Mouse (Mus musculus) heart, embryonic 13.5 days (tissue): ENCODE measurements around the gene Csl. TPM values are rescaled to one million over a fixed set of nuclear protein-coding genes. Genes with fewer than 3 reads are reported as not detected.

Experiments
- ATAC-seq: fragments of 200-750 bp; cut with Nextera tagmentation; 2 replicates; pipeline ENCODE4 v1.8.0; 2017; ENCODE audit warnings: moderate TSS enrichment; ENCODE audit not compliant: insufficient number of reproducible peaks, low FRiP score, low TSS enrichment; ENCODE audit errors: extremely low read depth
- H3K27ac ChIP-seq: fragments of 300-500 bp; sonication (generic); replicated peaks from 2 replicates; pipeline ENCODE4 v1.5.1; 2015; ENCODE audit warnings: moderate library complexity, mild to moderate bottlenecking, inconsistent platforms
- H3K27me3 ChIP-seq: fragments of 300-500 bp; sonication (generic); replicated peaks from 2 replicates; pipeline ENCODE4 v1.6.1; 2015; ENCODE audit warnings: mild to moderate bottlenecking, inconsistent platforms
- H3K36me3 ChIP-seq: fragments of 300-500 bp; sonication (generic); 2 replicates; pipeline ENCODE4 v1.6.1; 2015; ENCODE audit warnings: mild to moderate bottlenecking, inconsistent platforms
- H3K4me1 ChIP-seq: fragments of 300-500 bp; sonication (generic); 2 replicates; pipeline ENCODE4 v1.6.1; 2015; ENCODE audit warnings: inconsistent platforms
- H3K4me2 ChIP-seq: fragments of 300-500 bp; sonication (generic); 2 replicates; pipeline ENCODE4 v1.6.1; 2015; ENCODE audit warnings: inconsistent platforms, mild to moderate bottlenecking, moderate library complexity
- H3K4me3 ChIP-seq: fragments of 300-500 bp; sonication (generic); 2 replicates; pipeline ENCODE4 v1.5.1; 2015; ENCODE audit warnings: moderate library complexity, mild to moderate bottlenecking, inconsistent platforms
- H3K9ac ChIP-seq: fragments of 300-500 bp; sonication (generic); 2 replicates; pipeline ENCODE4 v1.6.1; 2015; ENCODE audit warnings: inconsistent platforms, mild to moderate bottlenecking, moderate library complexity
- H3K9me3 ChIP-seq: fragments of 300-500 bp; sonication (generic); 2 replicates; pipeline ENCODE4 v1.6.1; 2016; ENCODE audit warnings: inconsistent platforms
- WGBS: fragments of 180-500 bp; shearing (Covaris S2); methylation state at CpG from one replicate; pipeline ENCODE4 v1.1.7; 2015; ENCODE audit warnings: mixed read lengths; 5-methylcytosine and 5-hydroxymethylcytosine counted together
- polyA plus RNA-seq: library from polyadenylated mRNA; unstranded; fragments of >200 nt; fragmentation: Nextera tagmentation; extraction: Ambion mirVana; gene quantifications from 2 replicates; pipeline ENCODE4 v1.2.1, GENCODE M21; 2015

Csl gene
- polyA plus RNA-seq = 0.14 and 0.21 TPM in 2 replicates

GRCm38 (mm10) chr10:99759558-99759957, at the start of gene Csl:
Csl (minus strand) TSS chr10:99759658.
- 80% methylated on average over 9 of the region's 9 CpGs for WGBS
- no peak within 1 kb of the TSS for H3K9ac ChIP-seq
- no peak within 1 kb of the TSS for H3K27ac ChIP-seq
- no peak within 1 kb of the TSS for H3K4me2 ChIP-seq
- H3K9me3 ChIP-seq = no peaks in the 10 kb centered on the region
- no peak within 1 kb of the TSS for H3K4me3 ChIP-seq
- no peaks in the 10 kb centered on the region for H3K36me3 ChIP-seq
- H3K27me3 ChIP-seq = no peaks in the 10 kb centered on the region
- no peak for ATAC-seq
- H3K4me1 ChIP-seq = no peaks in the 10 kb centered on the region

GRCm38 (mm10) chr10:99789418-99789817, 30.0 kb upstream of the Csl start:
- H3K9ac ChIP-seq = no peak overlapping the region
- no peak overlapping the region for H3K4me2 ChIP-seq
- no peak overlapping the region for H3K27ac ChIP-seq
- H3K4me1 ChIP-seq = no peaks in the 10 kb centered on the region
- H3K36me3 ChIP-seq = no peaks in the 10 kb centered on the region
- no peaks in the 10 kb centered on the region for H3K9me3 ChIP-seq
- no peak overlapping the region for H3K4me3 ChIP-seq
- WGBS = 74% methylated on average over 2 of the region's 2 CpGs
- H3K27me3 ChIP-seq = no peaks in the 10 kb centered on the region
- no peak for ATAC-seq

GRCm38 (mm10) chr10:99774228-99775120, 15.0 kb upstream of the Csl start:
- ATAC-seq = no peak
- no peaks in the 10 kb centered on the region for H3K9me3 ChIP-seq
- H3K4me2 ChIP-seq = no peak overlapping the region
- no peak overlapping the region for H3K4me3 ChIP-seq
- no peaks in the 10 kb centered on the region for H3K36me3 ChIP-seq
- no peaks in the 10 kb centered on the region for H3K27me3 ChIP-seq
- no peak overlapping the region for H3K9ac ChIP-seq
- H3K4me1 ChIP-seq = no peaks in the 10 kb centered on the region
- 80% methylated on average over 12 of the region's 12 CpGs for WGBS
- H3K27ac ChIP-seq = no peak overlapping the region

GRCm38 (mm10) chr10:99750146-99750545, 9.3 kb downstream of the Csl start:
- WGBS = 83% methylated on average over 2 of the region's 2 CpGs
- Histone ChIP-seq H3K4me1 (no peaks in the 10 kb centered on the region), H3K9ac (no peak overlapping the region), H3K36me3 (no peaks in the 10 kb centered on the region), H3K4me3 (no peak overlapping the region), H3K27me3 (no peaks in the 10 kb centered on the region), H3K9me3 (no peaks in the 10 kb centered on the region), H3K4me2 (no peak overlapping the region), H3K27ac (no peak overlapping the region)
- ATAC-seq = no peak

- H3K9me3 ChIP-seq = no peaks in the 10 kb centered on the region
- WGBS = 58% methylated on average over 2 of the region's 2 CpGs
- no peak overlapping the region for H3K4me2 ChIP-seq
- no peak overlapping the region for H3K4me3 ChIP-seq
- no peaks in the 10 kb centered on the region for H3K4me1 ChIP-seq
- no peak overlapping the region for H3K27ac ChIP-seq
- no peaks in the 10 kb centered on the region for H3K36me3 ChIP-seq
- H3K9ac ChIP-seq = no peak overlapping the region
- no peaks in the 10 kb centered on the region for H3K27me3 ChIP-seq
- no peak for ATAC-seq
Observed at GRCm38 (mm10) chr10:99748668-99749260, 10.7 kb downstream of the Csl start.

GRCm38 (mm10) chr10:99748009-99748408, 11.4 kb downstream of the Csl start:
- Histone ChIP-seq H3K9ac (no peak overlapping the region), H3K36me3 (no peaks in the 10 kb centered on the region), H3K9me3 (no peaks in the 10 kb centered on the region), H3K4me3 (no peak overlapping the region), H3K27me3 (no peaks in the 10 kb centered on the region), H3K27ac (no peak overlapping the region), H3K4me1 (no peaks in the 10 kb centered on the region), H3K4me2 (no peak overlapping the region)
- no peak for ATAC-seq
- WGBS = 38% methylated on average over 2 of the region's 2 CpGs

- H3K36me3 ChIP-seq = no peaks in the 10 kb centered on the region
- H3K9me3 ChIP-seq = no peaks in the 10 kb centered on the region
- no peak overlapping the region for H3K4me3 ChIP-seq
- no peak overlapping the region for H3K4me2 ChIP-seq
- no peak overlapping the region for H3K27ac ChIP-seq
- no peak for ATAC-seq
- H3K27me3 ChIP-seq = no peaks in the 10 kb centered on the region
- H3K4me1 ChIP-seq = no peaks in the 10 kb centered on the region
- no peak overlapping the region for H3K9ac ChIP-seq
Observed at GRCm38 (mm10) chr10:99741609-99742280, 17.7 kb downstream of the Csl start.

GRCm38 (mm10) chr10:99713129-99713528, 46.3 kb downstream of the Csl start:
- Histone ChIP-seq H3K4me3 (no peak overlapping the region), H3K4me2 (no peak overlapping the region), H3K36me3 (no peaks in the 10 kb centered on the region), H3K27ac (no peak overlapping the region), H3K27me3 (no peaks in the 10 kb centered on the region), H3K4me1 (no peaks in the 10 kb centered on the region), H3K9me3 (no peaks in the 10 kb centered on the region), H3K9ac (no peak overlapping the region)
- no peak for ATAC-seq
- WGBS = 55% methylated on average over 2 of the region's 2 CpGs

- ATAC-seq = no peak
- H3K4me2 ChIP-seq = no peak overlapping the region
- WGBS = 61% methylated on average over 1 of the region's 1 CpGs
Observed at GRCm38 (mm10) chr10:99711567-99711966, 47.9 kb downstream of the Csl start.

More at GRCm38 (mm10) chr10:99711567-99711966, 47.9 kb downstream of the Csl start:
- H3K27ac ChIP-seq = no peak overlapping the region
- no peaks in the 10 kb centered on the region for H3K27me3 ChIP-seq
- no peaks in the 10 kb centered on the region for H3K9me3 ChIP-seq
- no peak overlapping the region for H3K9ac ChIP-seq
- no peaks in the 10 kb centered on the region for H3K4me1 ChIP-seq
- no peak overlapping the region for H3K4me3 ChIP-seq
- no peaks in the 10 kb centered on the region for H3K36me3 ChIP-seq
